Mouse (Mus musculus): ENCODE data around the gene A630001G21Rik. TPM values are rescaled to one million over a fixed set of nuclear protein-coding genes. Genes with fewer than 3 reads are reported as not detected.

A630001G21Rik gene
- total RNA-seq, 1 experiment: 0.76 TPM

DNA sequence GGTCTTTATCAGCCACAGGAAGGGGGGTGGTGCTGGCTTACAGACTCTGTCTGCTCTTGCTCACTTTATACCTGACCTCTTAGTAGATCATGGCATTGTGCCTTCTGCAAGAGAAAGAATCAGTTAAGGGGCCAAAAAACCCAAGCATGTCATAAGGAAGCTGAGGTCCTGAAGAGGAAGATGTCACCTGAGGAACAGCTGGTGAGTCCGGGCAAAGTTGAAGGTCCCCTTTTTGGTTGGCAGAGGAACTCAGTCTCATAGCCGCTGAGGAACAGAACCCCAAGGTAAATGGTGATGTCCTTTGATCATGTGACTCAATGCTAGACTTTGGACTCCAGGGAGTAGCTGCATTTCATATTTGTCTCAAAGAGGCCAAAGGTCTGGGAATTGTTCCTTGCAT lies 71.7 kb downstream of the A630001G21Rik start:
- peaks cover 0 to 3% of the 10 kb centered on the region in 2 experiments; a peak in 1 of 4 replicates for H3K4me1 ChIP-seq (ENCODE audit: control insufficient read depth in 2 of 2, insufficient read depth in 2 of 2, low read length in 2 of 2, poor library complexity in 1 of 2)
- no peak for DNase-seq (ENCODE audit: low read depth, low spot score)
- TF ChIP-seq HCFC1 (IDR thresholded peaks at IDR 0.05; ENCODE audit: borderline replicate concordance, insufficient read depth, low read length) (no peak), ZNF384 (IDR thresholded peaks at IDR 0.05; ENCODE audit: low read depth, low read length) (no peak), MAFK (IDR thresholded peaks at IDR 0.05; ENCODE audit: insufficient read depth, low read depth, low read length) (no peak), ZC3H11A (IDR thresholded peaks at IDR 0.05; ENCODE audit: borderline replicate concordance, low read depth, low read length) (no peak), CHD2 (IDR thresholded peaks at IDR 0.05; ENCODE audit: low read depth, low read length) (no peak)
- no peaks in the 10 kb centered on the region for H3K36me3 ChIP-seq (ENCODE audit: control insufficient read depth, insufficient read depth, low read length, poor library complexity, severe bottlenecking)
- no peak overlapping the region for H3K4me3 ChIP-seq (ENCODE audit: insufficient read depth in 1 of 2, low read depth in 1 of 2, low read length in 2 of 2, poor library complexity in 1 of 2, severe bottlenecking in 1 of 2)
- no peaks in the 10 kb centered on the region for H3K9me3 ChIP-seq (ENCODE audit: control insufficient read depth, insufficient read depth, low read depth, low read length)
- H3K27ac ChIP-seq (ENCODE audit: insufficient read depth, low read depth, low read length, poor library complexity, severe bottlenecking): no peak overlapping the region
- H3K9ac ChIP-seq (ENCODE audit: insufficient read depth, low read depth, low read length, poor library complexity, severe bottlenecking): no peak overlapping the region
- in situ Hi-C loops (cut with MboI; ENCODE audit: low sequenced_read_pairs in 2 of 2, unreplicated experiment in 2 of 2): no loop called here

DNA sequence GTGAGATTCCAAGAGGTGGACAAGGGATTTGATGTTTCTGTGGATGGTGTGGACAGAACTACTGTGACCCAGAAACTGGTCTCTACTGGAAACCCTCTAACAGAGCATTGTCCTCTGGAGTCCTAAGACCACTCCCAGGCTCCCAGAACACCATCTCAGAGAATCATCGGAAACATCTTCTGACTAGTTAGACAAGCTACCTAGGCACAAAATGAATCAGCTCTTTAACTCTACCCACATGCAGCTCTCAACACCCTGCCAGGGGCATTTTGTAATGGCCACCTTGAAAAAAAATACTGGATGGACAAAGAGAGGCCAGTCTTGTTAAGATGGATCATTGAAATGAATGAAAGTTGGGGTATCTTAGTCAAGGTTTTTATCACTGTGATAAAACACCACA lies 72.9 kb downstream of the A630001G21Rik start:
- no peak for DNase-seq (ENCODE audit: low read depth, low spot score)
- Histone ChIP-seq H3K27ac (ENCODE audit: insufficient read depth, low read depth, low read length, poor library complexity, severe bottlenecking) (no peak overlapping the region), H3K36me3 (ENCODE audit: control insufficient read depth, insufficient read depth, low read length, poor library complexity, severe bottlenecking) (no peaks in the 10 kb centered on the region), H3K9ac (ENCODE audit: insufficient read depth, low read depth, low read length, poor library complexity, severe bottlenecking) (no peak overlapping the region), H3K9me3 (ENCODE audit: control insufficient read depth, insufficient read depth, low read depth, low read length) (no peaks in the 10 kb centered on the region), H3K4me1 (ENCODE audit: control insufficient read depth in 2 of 2, insufficient read depth in 2 of 2, low read length in 2 of 2, poor library complexity in 1 of 2) (peaks cover 0 to 3% of the 10 kb centered on the region in 2 experiments; a peak in 1 of 4 replicates), H3K4me3 (ENCODE audit: insufficient read depth in 1 of 2, low read depth in 1 of 2, low read length in 2 of 2, poor library complexity in 1 of 2, severe bottlenecking in 1 of 2) (no peak overlapping the region)
- no peak for TF ChIP-seq MAFK (IDR thresholded peaks at IDR 0.05; ENCODE audit: insufficient read depth, low read depth, low read length)
- TF ChIP-seq HCFC1 (IDR thresholded peaks at IDR 0.05; ENCODE audit: borderline replicate concordance, insufficient read depth, low read length): no peak
- no peak for TF ChIP-seq ZC3H11A (IDR thresholded peaks at IDR 0.05; ENCODE audit: borderline replicate concordance, low read depth, low read length)
- TF ChIP-seq CHD2 (IDR thresholded peaks at IDR 0.05; ENCODE audit: low read depth, low read length): no peak
- no peak for TF ChIP-seq ZNF384 (IDR thresholded peaks at IDR 0.05; ENCODE audit: low read depth, low read length)
- in situ Hi-C loops (cut with MboI; ENCODE audit: low sequenced_read_pairs in 2 of 2, unreplicated experiment in 2 of 2): no loop called here

DNA sequence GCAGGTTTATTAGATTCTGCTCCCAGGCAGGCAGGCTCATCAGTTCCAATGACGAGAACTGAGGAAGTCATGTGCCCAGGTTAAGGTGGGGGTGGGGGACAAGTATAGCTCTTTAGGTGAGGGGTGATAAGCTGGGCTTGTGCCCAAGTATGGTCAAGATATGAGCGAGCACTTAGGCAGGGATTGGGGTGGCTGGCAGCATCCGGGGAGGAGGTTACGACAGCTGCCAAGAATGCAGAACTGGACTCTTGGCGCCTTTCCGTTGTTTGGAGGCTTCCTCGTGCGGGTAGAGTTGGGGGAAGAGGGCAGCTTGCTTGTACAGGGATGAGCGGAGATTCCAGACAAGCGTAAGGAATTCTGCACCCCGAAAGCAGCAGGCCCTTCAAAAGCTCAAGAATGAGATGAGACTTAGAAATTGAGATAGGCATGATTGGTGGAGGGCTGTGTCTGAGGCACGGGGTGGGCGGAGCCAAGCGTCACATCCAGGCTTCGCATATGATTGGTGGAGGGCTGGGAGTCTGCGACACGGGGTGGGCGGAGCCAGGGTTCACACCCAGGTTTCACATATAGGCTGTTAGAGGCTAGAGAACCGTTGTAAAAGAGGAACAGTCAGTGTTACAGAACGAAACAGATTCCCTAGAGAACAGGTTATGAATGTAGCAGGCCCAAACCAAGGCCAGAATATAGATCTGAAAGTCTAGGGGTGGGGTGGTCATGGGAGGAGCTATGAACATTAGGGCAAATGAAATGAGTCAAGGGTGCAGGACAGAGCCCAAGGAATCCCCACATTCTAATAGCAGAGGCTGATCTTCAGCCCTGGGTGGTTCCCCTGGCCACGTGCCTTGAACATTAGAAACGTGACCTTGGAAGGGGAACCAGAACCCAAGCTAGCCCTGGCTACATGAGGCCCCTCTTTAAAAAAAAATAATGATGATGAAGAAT lies 74.9 kb downstream of the A630001G21Rik start:
- no peak overlapping the region for H3K9ac ChIP-seq (ENCODE audit: insufficient read depth, low read depth, low read length, poor library complexity, severe bottlenecking)
- in situ Hi-C loops (cut with MboI; ENCODE audit: low sequenced_read_pairs in 2 of 2, unreplicated experiment in 2 of 2): no loop called here
- H3K4me1 ChIP-seq (ENCODE audit: control insufficient read depth in 2 of 2, insufficient read depth in 2 of 2, low read length in 2 of 2, poor library complexity in 1 of 2): peaks cover 0 to 3% of the 10 kb centered on the region in 2 experiments; a peak in 1 of 4 replicates
- H3K4me3 ChIP-seq (ENCODE audit: insufficient read depth in 1 of 2, low read depth in 1 of 2, low read length in 2 of 2, poor library complexity in 1 of 2, severe bottlenecking in 1 of 2): peak overlapping the region; percentile 8 to 63; a peak in 3 of 4 replicates
- H3K36me3 ChIP-seq (ENCODE audit: control insufficient read depth, insufficient read depth, low read length, poor library complexity, severe bottlenecking): no peaks in the 10 kb centered on the region
- peak; percentile 70 for DNase-seq (ENCODE audit: low read depth, low spot score)
- H3K9me3 ChIP-seq (ENCODE audit: control insufficient read depth, insufficient read depth, low read depth, low read length): no peaks in the 10 kb centered on the region
- H3K27ac ChIP-seq (ENCODE audit: insufficient read depth, low read depth, low read length, poor library complexity, severe bottlenecking): no peak overlapping the region
- no peak for TF ChIP-seq HCFC1 (IDR thresholded peaks at IDR 0.05; ENCODE audit: borderline replicate concordance, insufficient read depth, low read length)
- TF ChIP-seq ZC3H11A (IDR thresholded peaks at IDR 0.05; ENCODE audit: borderline replicate concordance, low read depth, low read length): no peak
- TF ChIP-seq CHD2 (IDR thresholded peaks at IDR 0.05; ENCODE audit: low read depth, low read length): no peak
- no peak for TF ChIP-seq MAFK (IDR thresholded peaks at IDR 0.05; ENCODE audit: insufficient read depth, low read depth, low read length)
- TF ChIP-seq ZNF384 (IDR thresholded peaks at IDR 0.05; ENCODE audit: low read depth, low read length): no peak

DNA sequence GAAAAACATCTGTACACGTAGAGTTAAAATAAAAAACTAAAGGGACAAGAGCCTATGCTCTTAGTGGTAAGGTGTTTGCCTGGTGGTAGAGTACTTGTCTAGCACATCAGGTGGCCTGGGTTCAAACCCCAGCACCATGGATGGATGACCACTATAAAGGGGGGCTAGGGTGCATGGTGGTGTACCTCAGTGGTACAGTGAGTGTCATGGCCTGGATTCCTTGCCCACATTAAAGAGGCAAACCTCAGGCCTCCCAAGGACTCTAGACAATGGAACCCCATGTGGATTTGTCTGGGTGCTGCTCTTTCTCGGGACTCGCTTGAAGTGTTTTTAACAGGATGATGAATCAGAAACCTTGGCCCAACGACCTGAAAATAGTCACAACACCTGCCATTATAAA lies 75.9 kb downstream of the A630001G21Rik start:
- Histone ChIP-seq H3K27ac (ENCODE audit: insufficient read depth, low read depth, low read length, poor library complexity, severe bottlenecking) (no peak overlapping the region), H3K4me3 (ENCODE audit: insufficient read depth in 1 of 2, low read depth in 1 of 2, low read length in 2 of 2, poor library complexity in 1 of 2, severe bottlenecking in 1 of 2) (no peak overlapping the region), H3K36me3 (ENCODE audit: control insufficient read depth, insufficient read depth, low read length, poor library complexity, severe bottlenecking) (no peaks in the 10 kb centered on the region), H3K9ac (ENCODE audit: insufficient read depth, low read depth, low read length, poor library complexity, severe bottlenecking) (no peak overlapping the region), H3K4me1 (ENCODE audit: control insufficient read depth in 2 of 2, insufficient read depth in 2 of 2, low read length in 2 of 2, poor library complexity in 1 of 2) (peaks cover 0 to 3% of the 10 kb centered on the region in 2 experiments; a peak in 1 of 4 replicates), H3K9me3 (ENCODE audit: control insufficient read depth, insufficient read depth, low read depth, low read length) (no peaks in the 10 kb centered on the region)
- DNase-seq (ENCODE audit: low read depth, low spot score): no peak
- TF ChIP-seq ZNF384 (IDR thresholded peaks at IDR 0.05; ENCODE audit: low read depth, low read length) (no peak), HCFC1 (IDR thresholded peaks at IDR 0.05; ENCODE audit: borderline replicate concordance, insufficient read depth, low read length) (no peak), ZC3H11A (IDR thresholded peaks at IDR 0.05; ENCODE audit: borderline replicate concordance, low read depth, low read length) (no peak), CHD2 (IDR thresholded peaks at IDR 0.05; ENCODE audit: low read depth, low read length) (no peak), MAFK (IDR thresholded peaks at IDR 0.05; ENCODE audit: insufficient read depth, low read depth, low read length) (no peak)
- in situ Hi-C loops (cut with MboI; ENCODE audit: low sequenced_read_pairs in 2 of 2, unreplicated experiment in 2 of 2): no loop called here
